Mouse (Mus musculus): Measurements from ENCODE around the gene Runx3.

- TF ChIP-seq POLR2A (IDR thresholded peaks at IDR 0.05; ENCODE audit: low read depth, low read length) (no peak), CTCF (conservative IDR thresholded peaks at IDR 0.05; ENCODE audit: insufficient read depth, insufficient read length, low read depth, low read length) (no peak)
Measured at GRCm38 (mm10) chr4:135083089-135083488, 37.4 kb upstream of the Runx3 start.

All from kidney, adult 2 months (tissue).